Mouse (Mus musculus) gastrocnemius, postnatal 4 days (tissue): Measurements from ENCODE around the gene Ckb. TPM values are rescaled to one million over a fixed set of nuclear protein-coding genes. Genes with fewer than 3 reads are reported as not detected.

Experiments
- total RNA-seq, 2 experiments: library from RNA; stranded (reverse); gene quantifications; 2 replicates each; pipeline ENCODE4 v1.2.3; 2021

Gene Ckb
- total RNA-seq, 2 experiments from 2014 or later: 48.6 to 61.8 TPM

Other genes starting within 250 kb of the Ckb start
- gene Tnfaip2, start 229.9 kb downstream of the Ckb start, total RNA-seq: 10 to 100 TPM in 1 of 2 experiments, 1 to 10 TPM in 1; 7.0 to 10.2 TPM
- 1 to 10 TPM; 6.9 to 7.5 TPM for gene Gm266, start 186.5 kb downstream of the Ckb start, total RNA-seq
- 100 to 1,000 TPM; 157 to 160 TPM for gene Eif5, start 134.3 kb downstream of the Ckb start, total RNA-seq
- 10 to 100 TPM; 62.1 to 72.5 TPM for gene Mark3, start 97.8 kb downstream of the Ckb start, total RNA-seq
- 1 to 10 TPM; 7.3 to 7.9 TPM for gene Trmt61a, start 5.8 kb upstream of the Ckb start, total RNA-seq
- 10 to 100 TPM; 27.5 to 32.1 TPM for gene Bag5, start 40.9 kb upstream of the Ckb start, total RNA-seq
- 10 to 100 TPM; 36.1 to 40.1 TPM for gene Apopt1, start 40.9 kb upstream of the Ckb start, total RNA-seq
- gene Klc1, start 86.5 kb upstream of the Ckb start, total RNA-seq: 100 to 1,000 TPM; 117 to 120 TPM
- 1 to 10 TPM; 5.4 to 5.5 TPM for gene Xrcc3, start 141.5 kb upstream of the Ckb start, total RNA-seq
- 10 to 100 TPM; 35.8 TPM for gene Zfyve21, start 141.8 kb upstream of the Ckb start, total RNA-seq
- 10 to 100 TPM; 13.1 to 15.8 TPM for gene Ppp1r13b, start 235.8 kb upstream of the Ckb start, total RNA-seq